Comparison of ENCODE assay signal across 11 mouse cellular contexts in genomic region chr12:109400041-109400440, GRCm38 (mm10). TPM values are rescaled to one million over a fixed set of nuclear protein-coding genes. Genes with fewer than 3 reads are reported as not detected.
A peak's percentile ranks its signal among the peaks of the same experiment; 100 is the strongest.
DNase-seq lines count a peak whose midpoint lies in the region; ATAC-seq lines count a peak whose summit lies in the region.
"Had no signal": no experiment of that assay in that cellular context is flagged by ENCODE, and none has a peak within 500 bp of the region (broad histone marks: within the 10 kb centered on the region; RNA-seq: fewer than 3 reads in every experiment).

No protein-coding gene starts in this region.

- no peak overlapping the region for H3K9ac ChIP-seq in forebrain, embryonic 14.5 days (ENCODE audit: low read length)
- no peak overlapping the region for H3K9ac ChIP-seq in hindbrain, embryonic 12.5 days
- no peak overlapping the region for H3K9ac ChIP-seq in midbrain, embryonic 11.5 days (ENCODE audit: low read length)
- H3K9ac ChIP-seq in midbrain, embryonic 13.5 days (replicated peaks) = no peak overlapping the region
- H3K9ac ChIP-seq: forebrain, embryonic 12.5 days had no signal

- no peak overlapping the region for H3K4me3 ChIP-seq in forebrain, embryonic 10.5 days
- no peak overlapping the region for H3K4me3 ChIP-seq in forebrain, embryonic 14.5 days (ENCODE audit: low read depth, low read length)
- H3K4me3 ChIP-seq in hindbrain, embryonic 10.5 days = no peak overlapping the region
- no peak overlapping the region for H3K4me3 ChIP-seq in hindbrain, embryonic 12.5 days
- H3K4me3 ChIP-seq in midbrain, embryonic 11.5 days (ENCODE audit: low read depth, low read length) = no peak overlapping the region
- no peak overlapping the region for H3K4me3 ChIP-seq in midbrain, embryonic 13.5 days (replicated peaks)
- H3K4me3 ChIP-seq: forebrain, embryonic 12.5 days had no signal

- no peaks in the 10 kb centered on the region for H3K9me3 ChIP-seq in forebrain, embryonic 10.5 days
- no peaks in the 10 kb centered on the region for H3K9me3 ChIP-seq in forebrain, embryonic 14.5 days (replicated peaks; ENCODE audit: control insufficient read depth, low read length)
- H3K9me3 ChIP-seq in hindbrain, embryonic 10.5 days = no peaks in the 10 kb centered on the region
- H3K9me3 ChIP-seq in hindbrain, embryonic 12.5 days (replicated peaks) = no peaks in the 10 kb centered on the region
- H3K9me3 ChIP-seq in midbrain, embryonic 11.5 days (ENCODE audit: control insufficient read depth, low read length) = no peaks in the 10 kb centered on the region
- H3K9me3 ChIP-seq in midbrain, embryonic 13.5 days = no peaks in the 10 kb centered on the region
- H3K9me3 ChIP-seq: forebrain, embryonic 12.5 days had no signal

- no peak for ATAC-seq in forebrain, embryonic 14.5 days
- no peak for ATAC-seq in hindbrain, embryonic 12.5 days (ENCODE audit: low FRiP score)
- ATAC-seq in midbrain, embryonic 11.5 days (ENCODE audit: low FRiP score) = no peak
- no peak for ATAC-seq in midbrain, embryonic 13.5 days
- ATAC-seq: inflammation-experienced regulatory T-cells, adult 6 months had no signal

- H3K4me2 ChIP-seq in forebrain, embryonic 14.5 days (ENCODE audit: low read length) = no peak overlapping the region
- no peak overlapping the region for H3K4me2 ChIP-seq in hindbrain, embryonic 12.5 days (replicated peaks)
- H3K4me2 ChIP-seq in midbrain, embryonic 11.5 days = no peak overlapping the region
- no peak overlapping the region for H3K4me2 ChIP-seq in midbrain, embryonic 13.5 days (replicated peaks)

- peaks cover 70% of the 10 kb centered on the region for H3K4me1 ChIP-seq in forebrain, embryonic 10.5 days
- peaks cover 8% of the 10 kb centered on the region for H3K4me1 ChIP-seq in forebrain, embryonic 14.5 days (ENCODE audit: control insufficient read depth, insufficient read depth, low read length)
- peaks cover 79% of the 10 kb centered on the region for H3K4me1 ChIP-seq in hindbrain, embryonic 10.5 days (replicated peaks)
- H3K4me1 ChIP-seq in hindbrain, embryonic 12.5 days = peaks cover 51% of the 10 kb centered on the region
- H3K4me1 ChIP-seq in midbrain, embryonic 11.5 days (ENCODE audit: control insufficient read depth, insufficient read depth, low read length) = peaks cover 17% of the 10 kb centered on the region
- peaks cover 52% of the 10 kb centered on the region for H3K4me1 ChIP-seq in midbrain, embryonic 13.5 days (replicated peaks)

- 87% methylated on average over 7 of the region's 7 CpGs for WGBS in forebrain, embryonic 10.5 days
- 90% methylated on average over 7 of the region's 7 CpGs for WGBS in forebrain, embryonic 14.5 days
- 86% methylated on average over 7 of the region's 7 CpGs for WGBS in hindbrain, embryonic 10.5 days
- WGBS in hindbrain, embryonic 12.5 days = 79% methylated on average over 7 of the region's 7 CpGs
- 87% methylated on average over 7 of the region's 7 CpGs for WGBS in midbrain, embryonic 11.5 days
- 89% methylated on average over 7 of the region's 7 CpGs for WGBS in midbrain, embryonic 13.5 days

- 0 out of 2 replicates have a peak overlapping the region, but pooled peaks have one; percentile 60 for H3K27ac ChIP-seq in forebrain, embryonic 10.5 days
- H3K27ac ChIP-seq in forebrain, embryonic 14.5 days (ENCODE audit: low read depth, low read length) = no peak overlapping the region
- H3K27ac ChIP-seq in hindbrain, embryonic 10.5 days = 0 out of 2 replicates have a peak overlapping the region, but pooled peaks have one; percentile 56
- no peak overlapping the region for H3K27ac ChIP-seq in hindbrain, embryonic 12.5 days
- H3K27ac ChIP-seq in midbrain, embryonic 11.5 days (ENCODE audit: low read depth, low read length) = no peak overlapping the region
- no peak overlapping the region for H3K27ac ChIP-seq in midbrain, embryonic 13.5 days
- H3K27ac ChIP-seq: layer of hippocampus, adult 2 months had no signal

- H3K27me3 ChIP-seq in forebrain, embryonic 10.5 days (ENCODE audit: poor library complexity, severe bottlenecking) = peaks cover 59% of the 10 kb centered on the region
- H3K27me3 ChIP-seq in forebrain, embryonic 14.5 days (replicated peaks; ENCODE audit: control insufficient read depth, insufficient read depth, low read length) = no peaks in the 10 kb centered on the region
- H3K27me3 ChIP-seq in hindbrain, embryonic 10.5 days (ENCODE audit: insufficient read depth, poor library complexity, severe bottlenecking) = peaks cover 40% of the 10 kb centered on the region
- H3K27me3 ChIP-seq in hindbrain, embryonic 12.5 days = no peaks in the 10 kb centered on the region
- 0 out of 2 replicates have a peak, but pooled peaks cover 2% of the 10 kb centered on the region for H3K27me3 ChIP-seq in midbrain, embryonic 11.5 days (ENCODE audit: control insufficient read depth, insufficient read depth, low read length)
- peaks cover 10% of the 10 kb centered on the region for H3K27me3 ChIP-seq in midbrain, embryonic 13.5 days

- H3K36me3 ChIP-seq in forebrain, embryonic 10.5 days (replicated peaks) = no peaks in the 10 kb centered on the region
- no peaks in the 10 kb centered on the region for H3K36me3 ChIP-seq in forebrain, embryonic 14.5 days (ENCODE audit: control insufficient read depth, insufficient read depth, low read length)
- H3K36me3 ChIP-seq in hindbrain, embryonic 10.5 days = no peaks in the 10 kb centered on the region
- H3K36me3 ChIP-seq in hindbrain, embryonic 12.5 days = no peaks in the 10 kb centered on the region
- H3K36me3 ChIP-seq in midbrain, embryonic 11.5 days (ENCODE audit: control insufficient read depth, insufficient read depth, low read length) = no peaks in the 10 kb centered on the region
- H3K36me3 ChIP-seq in midbrain, embryonic 13.5 days = no peaks in the 10 kb centered on the region
- H3K36me3 ChIP-seq: forebrain, embryonic 12.5 days had no signal

- no peak for DNase-seq in forebrain, embryonic 10.5 days (ENCODE audit: extremely low spot score, low spot score)
- DNase-seq in forebrain, embryonic 14.5 days (ENCODE audit: low spot score) = no peak
- DNase-seq in hindbrain, embryonic 10.5 days (ENCODE audit: low spot score) = no peak
- DNase-seq in midbrain, embryonic 11.5 days (ENCODE audit: low spot score, missing footprints) = peak; percentile 82
- DNase-seq in spleen, postnatal 36 days (ENCODE audit: low spot score in 2 of 2) = no peak
- DNase-seq in ovary, adult 18-20 months (ENCODE audit: low spot score) = no peak

RNA-seq across cellular contexts. Expression of gene Dlk1, which starts 52.6 kb away (rescaled TPM):
- polyA plus RNA-seq in forebrain, embryonic 10.5 days (2016; fragmentation: Nextera tagmentation; extraction: Ambion mirVana) = 200 and 274 TPM in 2 replicates
- polyA plus RNA-seq in forebrain, embryonic 14.5 days (2014; fragmentation: Nextera tagmentation; extraction: Ambion mirVana) = 57.9 and 61.8 TPM in 2 replicates
- 64.4 and 82.8 TPM in 2 replicates for polyA plus RNA-seq in hindbrain, embryonic 10.5 days (2016; fragmentation: Nextera tagmentation; extraction: Ambion mirVana)
- polyA plus RNA-seq in hindbrain, embryonic 12.5 days (2016; fragmentation: Nextera tagmentation; extraction: Ambion mirVana) = 140 and 145 TPM in 2 replicates
- polyA plus RNA-seq in midbrain, embryonic 11.5 days (2014; fragmentation: Nextera tagmentation; extraction: Ambion mirVana) = 75.1 and 76.7 TPM in 2 replicates
- 117 and 118 TPM in 2 replicates for polyA plus RNA-seq in midbrain, embryonic 13.5 days (2015; fragmentation: Nextera tagmentation; extraction: Ambion mirVana)
- polyA plus RNA-seq: inflammation-experienced regulatory T-cells, adult 6 months had no signal

Comparison
In these comparisons a context has a peak if more than half of its experiments do, and no peak if none do; other contexts are left out.
1. H3K27ac ChIP-seq: peak in forebrain, embryonic 10.5 days (single experiment) and hindbrain, embryonic 10.5 days (single experiment); none in forebrain, embryonic 14.5 days (single experiment), hindbrain, embryonic 12.5 days (single experiment), midbrain, embryonic 11.5 days (single experiment) and midbrain, embryonic 13.5 days (single experiment).